Mouse (Mus musculus) midbrain, embryonic 10.5 days (tissue): ENCODE measurements around the gene Retreg1. TPM values are rescaled to one million over a fixed set of nuclear protein-coding genes. Genes with fewer than 3 reads are reported as not detected.

Source experiments
- DNase-seq: peaks from one replicate; pipeline ENCODE4 v3.0.0-alpha.2; 2017; ENCODE audit warnings: low spot score
- H3K27ac ChIP-seq: fragments of 300-500 bp; sonication (generic); replicated peaks from 2 replicates; pipeline ENCODE4 v1.5.1; 2016; ENCODE audit warnings: mild to moderate bottlenecking
- H3K27me3 ChIP-seq: fragments of 300-500 bp; sonication (generic); 2 replicates; pipeline ENCODE4 v1.6.1; 2016; ENCODE audit warnings: low read depth, mild to moderate bottlenecking; ENCODE audit not compliant: poor library complexity, severe bottlenecking
- H3K36me3 ChIP-seq: fragments of 300-500 bp; sonication (generic); 2 replicates; pipeline ENCODE4 v1.6.1; 2016; ENCODE audit warnings: mild to moderate bottlenecking, moderate library complexity
- H3K4me1 ChIP-seq: fragments of 300-500 bp; sonication (generic); 2 replicates; pipeline ENCODE4 v1.6.1; 2016
- H3K4me3 ChIP-seq: fragments of 300-500 bp; sonication (generic); 2 replicates; pipeline ENCODE4 v1.5.1; 2016; ENCODE audit warnings: mild to moderate bottlenecking, moderate library complexity
- H3K9me3 ChIP-seq: fragments of 300-500 bp; sonication (generic); replicated peaks from 2 replicates; pipeline ENCODE4 v1.6.1; 2016; ENCODE audit warnings: mild to moderate bottlenecking
- WGBS: fragments of 180-500 bp; shearing (Covaris S2); methylation state at CpG from one replicate; pipeline ENCODE4 v1.1.7; 2016; 5-methylcytosine and 5-hydroxymethylcytosine counted together
- polyA plus RNA-seq: library from polyadenylated mRNA; unstranded; fragments of >200 nt; fragmentation: Nextera tagmentation; extraction: Ambion mirVana; gene quantifications from 2 replicates; pipeline ENCODE4 v1.2.1, GENCODE M21; 2016

Retreg1 gene
- polyA plus RNA-seq, 1 experiment from 2014 or later = 1.9 TPM

DNA sequence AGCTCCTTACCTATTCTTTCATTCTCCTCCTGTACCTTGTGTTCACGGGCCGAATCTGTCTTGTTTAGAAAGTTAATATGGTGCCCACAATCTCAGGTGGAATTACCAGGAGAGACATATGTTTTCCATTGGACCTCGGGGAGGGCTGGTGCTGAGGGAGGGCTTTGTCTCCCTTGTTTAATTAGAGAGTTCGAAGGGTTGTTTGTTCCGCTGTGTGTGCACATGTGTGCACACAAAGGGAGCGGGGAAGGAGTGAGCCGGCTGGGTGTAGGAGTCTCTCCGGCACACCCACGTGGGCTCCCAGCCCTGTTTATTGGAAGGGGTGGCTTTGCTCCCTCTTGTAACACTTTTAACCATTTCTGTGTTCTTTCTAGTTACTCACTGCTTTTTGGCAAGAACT lies 29.1 kb downstream of the Retreg1 start:
- DNase-seq = no peak
- no peaks in the 10 kb centered on the region for H3K9me3 ChIP-seq
- H3K36me3 ChIP-seq = no peaks in the 10 kb centered on the region
- WGBS = 83% methylated on average over 9 of the region's 9 CpGs
- H3K27me3 ChIP-seq = no peaks in the 10 kb centered on the region
- no peak overlapping the region for H3K4me3 ChIP-seq
- H3K27ac ChIP-seq = no peak overlapping the region
- peaks cover 10% of the 10 kb centered on the region for H3K4me1 ChIP-seq

DNA sequence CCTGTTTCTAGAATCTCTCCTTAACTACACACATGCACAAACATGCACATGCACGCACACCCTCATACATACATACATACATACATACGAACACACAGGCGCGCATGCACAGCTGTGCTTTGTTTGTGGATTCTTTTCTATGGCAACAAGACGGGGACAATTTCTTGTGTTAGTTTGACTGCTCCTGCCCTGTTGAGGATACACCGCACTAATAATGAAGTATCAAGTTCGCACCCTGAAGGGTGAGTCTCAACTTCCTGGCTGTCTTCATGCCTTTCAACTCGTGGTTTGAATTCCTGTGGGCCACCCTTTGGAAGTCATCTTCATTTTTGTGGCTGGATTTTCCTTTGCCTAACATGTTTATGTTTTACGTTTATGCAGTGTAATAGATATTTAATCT lies 29.7 kb downstream of the Retreg1 start:
- WGBS = 87% methylated on average over 9 of the region's 9 CpGs
- no peak overlapping the region for H3K27ac ChIP-seq

DNA sequence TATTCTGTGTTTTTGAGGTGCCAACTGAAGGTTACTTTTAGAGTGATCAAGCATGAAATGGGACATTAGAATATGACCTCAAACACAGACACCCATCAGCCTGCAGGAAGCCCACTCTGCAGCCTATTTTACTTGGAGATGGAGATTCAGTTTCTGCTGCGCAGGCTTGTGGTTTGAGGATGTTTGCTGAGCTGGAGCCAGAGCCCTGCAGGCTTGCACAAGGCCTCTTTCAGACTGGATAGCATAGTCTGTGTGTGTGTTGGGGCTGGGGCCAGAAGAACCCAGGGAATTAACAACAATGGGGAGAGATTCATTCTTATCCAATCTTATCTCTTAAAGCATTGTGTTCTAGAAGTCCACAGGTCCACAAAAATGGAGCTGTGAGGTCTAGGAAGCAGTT lies 30.6 kb downstream of the Retreg1 start:
- DNase-seq = no peak
- 76% methylated on average over 1 of the region's 1 CpGs for WGBS
- Histone ChIP-seq H3K27me3 (no peaks in the 10 kb centered on the region), H3K36me3 (no peaks in the 10 kb centered on the region), H3K4me3 (no peak overlapping the region), H3K27ac (no peak overlapping the region), H3K4me1 (peaks cover 21% of the 10 kb centered on the region), H3K9me3 (no peaks in the 10 kb centered on the region)

More for the DNA sequence above, 29.7 kb downstream of the Retreg1 start:
- Histone ChIP-seq H3K9me3 (no peaks in the 10 kb centered on the region), H3K27me3 (no peaks in the 10 kb centered on the region), H3K36me3 (no peaks in the 10 kb centered on the region), H3K4me3 (no peak overlapping the region), H3K4me1 (peaks cover 15% of the 10 kb centered on the region)
- DNase-seq = no peak

DNA sequence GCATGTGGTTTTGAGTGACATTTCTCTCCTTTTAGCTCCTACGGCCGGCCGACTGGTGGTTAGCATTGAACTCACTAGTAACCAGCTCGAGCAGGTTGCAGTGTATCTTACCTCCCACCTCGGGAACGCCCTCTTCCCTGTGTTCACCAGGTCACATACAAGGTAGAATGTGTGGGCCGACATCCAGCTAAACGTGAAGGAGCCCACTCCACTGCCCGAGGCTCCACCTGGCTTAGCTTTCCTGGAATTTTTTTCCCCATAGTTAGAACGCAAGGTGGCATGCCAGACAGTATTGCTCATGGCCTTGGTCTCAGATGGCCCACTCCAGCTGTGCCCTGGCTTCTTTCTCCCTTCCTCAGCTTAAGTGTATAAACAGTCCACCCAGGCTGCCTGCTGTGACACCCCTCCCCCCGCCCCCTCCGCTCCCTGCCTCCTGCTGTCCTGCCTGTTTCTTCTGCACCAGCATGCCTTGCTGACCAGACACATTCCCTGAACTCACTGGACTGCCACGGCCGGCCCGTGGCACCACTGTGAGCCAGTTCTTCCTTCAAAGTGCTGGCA lies 33.7 kb downstream of the Retreg1 start:
- Histone ChIP-seq H3K9me3 (no peaks in the 10 kb centered on the region), H3K27ac (no peak overlapping the region), H3K36me3 (no peaks in the 10 kb centered on the region), H3K4me3 (no peak overlapping the region), H3K4me1 (peaks cover 21% of the 10 kb centered on the region), H3K27me3 (no peaks in the 10 kb centered on the region)
- 54% methylated on average over 15 of the region's 15 CpGs for WGBS
- DNase-seq = no peak

DNA sequence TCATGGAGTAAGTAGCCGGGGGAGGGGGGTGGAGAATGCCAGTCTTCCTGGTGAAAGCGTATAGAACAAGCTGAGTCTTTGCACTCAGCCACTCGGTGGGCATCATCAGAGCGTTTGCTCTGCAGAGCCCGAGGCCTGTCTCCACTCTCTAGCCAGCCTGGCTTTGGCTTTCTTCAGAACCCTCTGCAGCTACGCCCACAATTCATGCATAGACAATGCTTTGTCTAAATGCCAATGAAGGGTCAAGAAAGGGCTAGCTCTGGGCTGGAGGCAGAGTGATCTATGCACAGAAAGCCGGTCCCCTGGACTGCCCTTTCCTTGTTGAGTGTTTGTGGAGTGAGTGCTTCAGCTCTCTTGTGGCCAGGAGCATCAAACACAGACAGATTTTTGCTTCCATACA lies 34.8 kb downstream of the Retreg1 start:
- DNase-seq = peak; percentile 33

DNA sequence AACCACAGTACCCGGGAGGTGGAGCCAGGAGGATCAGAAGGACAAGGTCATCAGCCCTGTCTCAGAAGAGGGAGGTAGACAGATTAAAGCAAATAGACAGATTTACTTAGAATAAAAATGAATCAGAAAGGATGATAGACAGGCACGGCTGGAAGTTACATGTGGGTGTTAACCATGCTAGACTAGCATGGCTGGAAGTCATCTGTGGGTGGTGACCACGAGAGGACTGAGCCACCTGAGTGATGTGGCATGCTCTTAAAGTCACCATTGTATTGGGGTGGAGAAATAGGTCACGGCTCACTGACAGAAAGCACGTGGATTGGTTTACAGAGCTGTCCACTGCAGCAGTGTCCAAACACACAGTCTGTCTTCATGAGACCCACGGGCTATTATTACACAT lies 36.2 kb downstream of the Retreg1 start:
- Histone ChIP-seq H3K4me1 (peaks cover 18% of the 10 kb centered on the region), H3K36me3 (no peaks in the 10 kb centered on the region), H3K4me3 (no peak overlapping the region), H3K27ac (no peak overlapping the region), H3K27me3 (no peaks in the 10 kb centered on the region), H3K9me3 (no peaks in the 10 kb centered on the region)
- WGBS = 85% methylated on average over 6 of the region's 6 CpGs
- DNase-seq = no peak

More for the DNA sequence above, 34.8 kb downstream of the Retreg1 start:
- H3K27ac ChIP-seq = peak overlapping the region; percentile 61
- no peaks in the 10 kb centered on the region for H3K36me3 ChIP-seq
- no peaks in the 10 kb centered on the region for H3K9me3 ChIP-seq
- H3K4me3 ChIP-seq = no peak overlapping the region
- WGBS = 41% methylated on average over 7 of the region's 7 CpGs
- H3K27me3 ChIP-seq = no peaks in the 10 kb centered on the region
- H3K4me1 ChIP-seq = peaks cover 18% of the 10 kb centered on the region

DNA sequence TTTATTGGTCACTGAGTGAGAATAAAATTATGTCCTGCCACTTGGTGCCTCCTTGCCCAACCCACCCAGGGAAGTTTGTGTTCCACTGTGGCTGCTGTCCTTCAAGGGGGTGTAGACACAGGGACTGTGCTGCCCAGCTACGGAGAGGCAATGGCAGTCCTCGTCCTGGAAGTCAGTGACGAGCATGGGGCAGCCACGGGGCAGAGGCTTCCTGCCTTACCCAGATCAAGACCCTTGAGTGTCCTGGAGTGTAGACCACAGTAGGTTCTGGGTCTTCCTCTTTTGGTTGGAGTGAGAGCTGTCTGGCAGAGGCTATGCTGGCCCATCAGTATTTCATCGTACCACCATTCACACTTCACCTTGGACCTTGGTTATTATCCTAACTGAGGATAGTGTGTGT lies 37.2 kb downstream of the Retreg1 start:
- 85% methylated on average over 5 of the region's 5 CpGs for WGBS

DNA sequence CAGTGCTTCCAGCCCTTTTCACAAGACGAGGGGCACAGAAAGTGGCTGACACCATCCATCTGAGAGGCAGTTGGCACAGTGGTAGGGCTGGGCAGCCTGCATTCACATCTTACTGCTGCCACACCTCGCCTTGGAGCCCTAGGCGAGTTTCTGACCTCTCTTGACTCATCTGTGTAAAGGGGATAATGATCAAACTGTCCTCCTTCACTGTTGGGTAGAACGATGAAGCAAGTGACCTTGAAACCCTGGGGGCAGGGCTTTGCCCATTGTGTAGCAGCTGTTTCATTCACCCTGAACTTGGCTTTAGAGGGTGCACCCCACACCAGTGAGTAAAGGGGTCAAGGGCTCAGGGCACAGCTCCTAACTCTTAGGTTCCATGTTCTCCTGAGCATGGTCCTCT lies 39.0 kb downstream of the Retreg1 start:
- no peak overlapping the region for H3K4me3 ChIP-seq
- H3K36me3 ChIP-seq = no peaks in the 10 kb centered on the region
- H3K9me3 ChIP-seq = no peaks in the 10 kb centered on the region
- WGBS = 84% methylated on average over 4 of the region's 4 CpGs
- DNase-seq = no peak
- peaks cover 12% of the 10 kb centered on the region for H3K4me1 ChIP-seq
- no peak overlapping the region for H3K27ac ChIP-seq
- no peaks in the 10 kb centered on the region for H3K27me3 ChIP-seq

More for the DNA sequence above, 37.2 kb downstream of the Retreg1 start:
- Histone ChIP-seq H3K4me1 (peaks cover 18% of the 10 kb centered on the region), H3K36me3 (no peaks in the 10 kb centered on the region), H3K9me3 (no peaks in the 10 kb centered on the region), H3K27ac (no peak overlapping the region), H3K4me3 (no peak overlapping the region), H3K27me3 (no peaks in the 10 kb centered on the region)
- no peak for DNase-seq

DNA sequence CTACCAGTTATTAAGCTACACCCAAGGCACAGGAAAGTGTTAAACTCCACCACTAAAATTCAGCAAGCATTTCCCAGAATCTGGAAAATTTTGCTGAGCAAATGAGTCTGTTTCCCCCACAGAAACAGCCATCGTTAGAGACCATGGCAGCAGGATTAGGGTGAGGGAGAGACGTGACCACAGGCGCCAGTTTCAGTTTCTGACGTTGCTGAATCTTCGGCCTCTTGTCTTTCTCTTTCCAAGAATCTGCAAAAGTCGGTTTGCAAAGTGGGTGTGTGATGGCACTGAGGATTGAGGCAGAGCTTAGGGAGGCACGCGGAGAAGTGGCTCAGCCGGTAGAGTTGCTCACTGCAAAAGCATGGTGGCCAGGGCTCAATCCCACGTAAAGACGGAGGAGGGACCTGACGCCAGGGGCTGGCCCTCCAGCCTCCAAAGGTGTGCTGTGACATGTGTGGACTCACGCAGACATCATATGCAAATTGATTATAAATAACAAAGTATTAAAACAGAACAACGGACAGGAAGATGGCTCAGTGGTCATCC lies 41.5 kb downstream of the Retreg1 start:
- H3K4me3 ChIP-seq = no peak overlapping the region
- H3K27ac ChIP-seq = no peak overlapping the region
- no peak for DNase-seq
- H3K27me3 ChIP-seq = no peaks in the 10 kb centered on the region
- H3K4me1 ChIP-seq = no peaks in the 10 kb centered on the region
- no peaks in the 10 kb centered on the region for H3K36me3 ChIP-seq
- no peaks in the 10 kb centered on the region for H3K9me3 ChIP-seq
- 89% methylated on average over 14 of the region's 14 CpGs for WGBS

DNA sequence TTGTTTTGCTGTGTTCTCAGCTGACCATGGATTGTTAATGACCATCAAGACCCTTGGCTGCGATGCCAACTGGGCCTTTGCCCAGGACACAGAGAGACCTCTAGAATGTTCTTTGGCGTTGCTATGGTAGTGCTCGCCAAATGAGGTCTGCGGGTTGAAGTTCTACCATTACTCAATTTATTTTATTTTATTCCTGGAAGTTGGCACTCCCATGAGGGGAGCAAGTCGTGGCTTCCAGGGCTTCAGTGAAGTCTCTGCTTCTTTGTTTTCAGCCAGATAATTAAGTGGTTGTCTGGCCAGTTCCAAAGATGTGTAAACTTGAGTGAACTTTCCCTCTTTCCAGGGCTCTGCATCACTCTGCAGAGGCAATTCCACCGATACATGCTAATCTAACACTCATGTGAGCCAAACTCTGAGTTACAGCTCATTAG lies 43.6 kb downstream of the Retreg1 start:
- WGBS = 89% methylated on average over 6 of the region's 6 CpGs
- no peaks in the 10 kb centered on the region for H3K4me1 ChIP-seq

DNA sequence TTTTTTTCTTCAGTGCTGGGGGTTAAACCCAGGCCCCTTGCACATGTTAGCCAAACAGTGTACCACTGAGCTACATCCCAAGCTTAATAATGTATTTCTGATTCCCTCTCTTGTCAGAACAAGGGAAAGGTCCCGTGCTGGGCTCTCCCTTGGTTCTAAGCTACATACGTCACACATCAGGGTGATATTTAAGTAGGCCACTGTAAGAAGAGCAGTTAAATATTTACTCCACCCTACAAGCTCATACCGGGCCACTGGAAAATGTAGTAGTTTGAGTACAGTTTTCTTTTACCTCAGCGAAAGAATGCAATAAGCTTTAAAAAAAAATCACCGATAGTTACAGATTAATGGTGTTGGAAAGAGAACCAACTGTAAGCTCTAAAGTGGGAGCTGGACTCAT lies 46.9 kb downstream of the Retreg1 start:
- H3K36me3 ChIP-seq = no peaks in the 10 kb centered on the region
- no peaks in the 10 kb centered on the region for H3K4me1 ChIP-seq
- no peaks in the 10 kb centered on the region for H3K9me3 ChIP-seq
- no peak for DNase-seq
- no peak overlapping the region for H3K4me3 ChIP-seq
- H3K27ac ChIP-seq = no peak overlapping the region
- no peaks in the 10 kb centered on the region for H3K27me3 ChIP-seq
- 94% methylated on average over 5 of the region's 5 CpGs for WGBS

More for the DNA sequence above, 43.6 kb downstream of the Retreg1 start:
- Histone ChIP-seq H3K36me3 (no peaks in the 10 kb centered on the region), H3K27me3 (no peaks in the 10 kb centered on the region), H3K4me3 (no peak overlapping the region), H3K9me3 (no peaks in the 10 kb centered on the region), H3K27ac (no peak overlapping the region)
- no peak for DNase-seq

DNA sequence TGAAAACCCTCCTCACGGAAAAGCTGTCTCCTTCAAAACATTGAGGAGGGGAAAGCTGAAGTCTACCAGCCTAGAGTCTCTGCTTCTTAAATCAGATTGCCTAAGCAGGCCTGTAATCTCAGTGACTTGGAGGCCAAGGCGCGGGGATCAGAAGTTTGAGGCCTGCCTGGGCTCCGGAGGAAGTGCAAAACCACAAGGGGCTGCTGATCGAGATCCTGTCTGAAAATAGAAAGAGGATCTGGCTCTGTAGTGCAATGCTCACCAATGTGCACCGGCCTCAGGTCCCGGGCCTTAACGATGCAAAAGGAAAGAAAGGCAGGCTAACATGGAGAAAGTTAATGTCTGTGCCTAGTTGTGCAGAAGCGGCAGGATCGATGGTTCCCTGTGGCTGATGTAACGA lies 48.6 kb downstream of the Retreg1 start:
- no peak for DNase-seq
- 90% methylated on average over 11 of the region's 11 CpGs for WGBS

DNA sequence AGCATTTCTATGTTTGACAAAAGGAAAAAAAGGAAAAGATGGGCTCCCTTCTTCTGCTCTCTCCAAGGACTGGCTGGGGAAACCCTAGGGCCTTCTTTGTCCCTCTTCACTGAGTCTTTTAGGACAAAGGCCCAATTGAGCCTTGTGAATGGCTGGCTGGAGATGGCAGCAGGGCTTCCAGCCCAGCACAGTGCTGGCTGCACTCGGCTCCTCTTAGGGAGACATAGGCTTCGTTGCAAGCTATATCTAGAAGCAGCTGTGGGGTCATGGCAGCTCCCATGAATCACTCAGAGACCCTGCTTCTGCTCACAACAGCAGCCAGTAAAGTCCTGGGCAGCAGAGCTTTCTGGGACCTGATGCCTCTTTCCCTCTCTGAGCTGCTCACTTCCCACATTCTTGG lies 50.3 kb downstream of the Retreg1 start:
- Histone ChIP-seq H3K9me3 (no peaks in the 10 kb centered on the region), H3K4me3 (no peak overlapping the region), H3K27ac (peak overlapping the region; percentile 55; the same call in 1 of the 2 replicates), H3K36me3 (no peaks in the 10 kb centered on the region), H3K27me3 (no peaks in the 10 kb centered on the region), H3K4me1 (peaks cover 4% of the 10 kb centered on the region; the same call in 1 of the 2 replicates)
- 58% methylated on average over 2 of the region's 2 CpGs for WGBS
- DNase-seq = no peak

More for the DNA sequence above, 48.6 kb downstream of the Retreg1 start:
- Histone ChIP-seq H3K27ac (no peak overlapping the region), H3K4me1 (0 out of 2 replicates have a peak, but pooled peaks cover 3% of the 10 kb centered on the region), H3K9me3 (no peaks in the 10 kb centered on the region), H3K36me3 (no peaks in the 10 kb centered on the region), H3K4me3 (no peak overlapping the region), H3K27me3 (no peaks in the 10 kb centered on the region)
